Mouse (Mus musculus) hindbrain, embryonic 12.5 days (tissue): Measurements from ENCODE around the gene Maats1. TPM values are rescaled to one million over a fixed set of nuclear protein-coding genes. Genes with fewer than 3 reads are reported as not detected.

Experiments
- ATAC-seq: fragments of 200-750 bp; cut with Nextera tagmentation; 2 replicates; pipeline ENCODE4 v1.8.0; 2017; ENCODE audit warnings: moderate TSS enrichment; ENCODE audit not compliant: low FRiP score
- H3K27ac ChIP-seq: fragments of 300-500 bp; sonication (generic); 2 replicates; pipeline ENCODE4 v1.5.1; 2016; ENCODE audit warnings: mild to moderate bottlenecking
- H3K27me3 ChIP-seq: fragments of 300-500 bp; sonication (generic); 2 replicates; pipeline ENCODE4 v1.6.1; 2016; ENCODE audit warnings: mild to moderate bottlenecking
- H3K36me3 ChIP-seq: fragments of 300-500 bp; sonication (generic); 2 replicates; pipeline ENCODE4 v1.6.1; 2016; ENCODE audit warnings: mild to moderate bottlenecking
- H3K4me1 ChIP-seq: fragments of 300-500 bp; sonication (generic); 2 replicates; pipeline ENCODE4 v1.6.1; 2016
- H3K4me2 ChIP-seq: fragments of 300-500 bp; sonication (generic); replicated peaks from 2 replicates; pipeline ENCODE4 v1.6.1; 2016; ENCODE audit warnings: mild to moderate bottlenecking
- H3K4me3 ChIP-seq: fragments of 300-500 bp; sonication (generic); 2 replicates; pipeline ENCODE4 v1.5.1; 2016; ENCODE audit warnings: mild to moderate bottlenecking
- H3K9ac ChIP-seq: fragments of 300-500 bp; sonication (generic); 2 replicates; pipeline ENCODE4 v1.6.1; 2016; ENCODE audit warnings: mild to moderate bottlenecking, moderate library complexity
- H3K9me3 ChIP-seq: fragments of 300-500 bp; sonication (generic); replicated peaks from 2 replicates; pipeline ENCODE4 v1.6.1; 2016; ENCODE audit warnings: mild to moderate bottlenecking
- WGBS: fragments of 180-500 bp; shearing (Covaris S2); methylation state at CpG from one replicate; pipeline ENCODE4 v1.1.7; 2016; 5-methylcytosine and 5-hydroxymethylcytosine counted together
- polyA plus RNA-seq: library from polyadenylated mRNA; unstranded; fragments of >200 nt; fragmentation: Nextera tagmentation; extraction: Ambion mirVana; gene quantifications from 2 replicates; pipeline ENCODE4 v1.2.1, GENCODE M21; 2016

Gene Maats1
- polyA plus RNA-seq, 1 experiment from 2014 or later, result 1.2 TPM

GRCm38 (mm10) chr16:38283300-38283699 lies 58.6 kb downstream of the Maats1 start:
- WGBS, result 30% methylated on average over 3 of the region's 3 CpGs
- Histone ChIP-seq H3K9ac (no peak overlapping the region), H3K36me3 (no peaks in the 10 kb centered on the region), H3K9me3 (no peaks in the 10 kb centered on the region), H3K27me3 (no peaks in the 10 kb centered on the region), H3K27ac (peak overlapping the region; percentile 48), H3K4me2 (no peak overlapping the region), H3K4me3 (no peak overlapping the region), H3K4me1 (peaks cover 7% of the 10 kb centered on the region; the same call in 1 of the 2 replicates)
- peak; percentile 85 for ATAC-seq

GRCm38 (mm10) chr16:38282559-38283160 lies 59.3 kb downstream of the Maats1 start:
- Histone ChIP-seq H3K4me1 (peaks cover 7% of the 10 kb centered on the region; the same call in 1 of the 2 replicates), H3K4me3 (no peak overlapping the region), H3K27ac (0 out of 2 replicates have a peak overlapping the region, but pooled peaks have one; percentile 30), H3K9me3 (no peaks in the 10 kb centered on the region), H3K4me2 (no peak overlapping the region), H3K36me3 (no peaks in the 10 kb centered on the region), H3K9ac (no peak overlapping the region), H3K27me3 (no peaks in the 10 kb centered on the region)
- 82% methylated on average over 7 of the region's 7 CpGs for WGBS
- peak; percentile 66 for ATAC-seq

GRCm38 (mm10) chr16:38280951-38281350 lies 61.0 kb downstream of the Maats1 start:
- Histone ChIP-seq H3K4me3 (no peak overlapping the region), H3K27ac (no peak overlapping the region), H3K4me2 (no peak overlapping the region), H3K36me3 (no peaks in the 10 kb centered on the region), H3K27me3 (no peaks in the 10 kb centered on the region), H3K4me1 (peaks cover 7% of the 10 kb centered on the region; the same call in 1 of the 2 replicates), H3K9me3 (no peaks in the 10 kb centered on the region), H3K9ac (no peak overlapping the region)
- ATAC-seq, result no peak
- 79% methylated on average over 7 of the region's 7 CpGs for WGBS

GRCm38 (mm10) chr16:38279794-38280193 lies 62.1 kb downstream of the Maats1 start:
- no peak overlapping the region for H3K4me3 ChIP-seq
- H3K27ac ChIP-seq, result no peak overlapping the region
- ATAC-seq, result no peak
- H3K9me3 ChIP-seq, result no peaks in the 10 kb centered on the region
- peaks cover 7% of the 10 kb centered on the region; the same call in 1 of the 2 replicates for H3K4me1 ChIP-seq
- no peak overlapping the region for H3K4me2 ChIP-seq
- H3K9ac ChIP-seq, result no peak overlapping the region
- no peaks in the 10 kb centered on the region for H3K27me3 ChIP-seq
- 94% methylated on average over 5 of the region's 5 CpGs for WGBS
- no peaks in the 10 kb centered on the region for H3K36me3 ChIP-seq

GRCm38 (mm10) chr16:38274737-38275136 lies 67.2 kb downstream of the Maats1 start:
- Histone ChIP-seq H3K27me3 (no peaks in the 10 kb centered on the region), H3K27ac (no peak overlapping the region), H3K9ac (no peak overlapping the region), H3K4me2 (no peak overlapping the region), H3K4me3 (no peak overlapping the region), H3K36me3 (no peaks in the 10 kb centered on the region), H3K9me3 (no peaks in the 10 kb centered on the region), H3K4me1 (peaks cover 8% of the 10 kb centered on the region; the same call in 1 of the 2 replicates)
- WGBS, result 81% methylated on average over 2 of the region's 2 CpGs
- no peak for ATAC-seq

- no peaks in the 10 kb centered on the region for H3K9me3 ChIP-seq
- H3K27ac ChIP-seq, result no peak overlapping the region
- no peak overlapping the region for H3K9ac ChIP-seq
- H3K4me2 ChIP-seq, result no peak overlapping the region
- H3K27me3 ChIP-seq, result no peaks in the 10 kb centered on the region
- no peak overlapping the region for H3K4me3 ChIP-seq
- H3K4me1 ChIP-seq, result peaks cover 8% of the 10 kb centered on the region; the same call in 1 of the 2 replicates
- peak; percentile 52; the same call in 1 of the 2 replicates for ATAC-seq
- H3K36me3 ChIP-seq, result no peaks in the 10 kb centered on the region
- 49% methylated on average over 5 of the region's 5 CpGs for WGBS
These were observed 69.5 kb downstream of the Maats1 start for GRCm38 (mm10) chr16:38272483-38272882.

GRCm38 (mm10) chr16:38271601-38272000 lies 70.3 kb downstream of the Maats1 start:
- no peaks in the 10 kb centered on the region for H3K36me3 ChIP-seq
- peaks cover 8% of the 10 kb centered on the region; the same call in 1 of the 2 replicates for H3K4me1 ChIP-seq
- H3K9ac ChIP-seq, result no peak overlapping the region
- no peak overlapping the region for H3K4me2 ChIP-seq
- ATAC-seq, result no peak
- H3K4me3 ChIP-seq, result no peak overlapping the region
- no peak overlapping the region for H3K27ac ChIP-seq
- no peaks in the 10 kb centered on the region for H3K9me3 ChIP-seq
- H3K27me3 ChIP-seq, result no peaks in the 10 kb centered on the region
- WGBS, result 73% methylated on average over 3 of the region's 3 CpGs

- H3K4me2 ChIP-seq, result no peak overlapping the region
- no peaks in the 10 kb centered on the region for H3K4me1 ChIP-seq
- no peak overlapping the region for H3K27ac ChIP-seq
- no peak for ATAC-seq
- no peak overlapping the region for H3K4me3 ChIP-seq
- no peaks in the 10 kb centered on the region for H3K9me3 ChIP-seq
- 93% methylated on average over 9 of the region's 9 CpGs for WGBS
- H3K36me3 ChIP-seq, result no peaks in the 10 kb centered on the region
- no peak overlapping the region for H3K9ac ChIP-seq
- no peaks in the 10 kb centered on the region for H3K27me3 ChIP-seq
These were observed 86.0 kb downstream of the Maats1 start for GRCm38 (mm10) chr16:38255927-38256326.

- no peak overlapping the region for H3K27ac ChIP-seq
- WGBS, result 77% methylated on average over 4 of the region's 4 CpGs
- H3K4me2 ChIP-seq, result no peak overlapping the region
- no peaks in the 10 kb centered on the region for H3K36me3 ChIP-seq
- H3K4me1 ChIP-seq, result no peaks in the 10 kb centered on the region
- no peaks in the 10 kb centered on the region for H3K27me3 ChIP-seq
- no peak overlapping the region for H3K4me3 ChIP-seq
- no peak for ATAC-seq
- H3K9ac ChIP-seq, result no peak overlapping the region
- H3K9me3 ChIP-seq, result no peaks in the 10 kb centered on the region
These were observed 86.8 kb downstream of the Maats1 start for GRCm38 (mm10) chr16:38255107-38255506.

- H3K4me1 ChIP-seq, result no peaks in the 10 kb centered on the region
- no peak overlapping the region for H3K27ac ChIP-seq
- no peaks in the 10 kb centered on the region for H3K36me3 ChIP-seq
- 78% methylated on average over 14 of the region's 14 CpGs for WGBS
- H3K9me3 ChIP-seq, result no peaks in the 10 kb centered on the region
- no peak for ATAC-seq
- no peaks in the 10 kb centered on the region for H3K27me3 ChIP-seq
- no peak overlapping the region for H3K9ac ChIP-seq
- no peak overlapping the region for H3K4me3 ChIP-seq
- no peak overlapping the region for H3K4me2 ChIP-seq
These were observed 87.9 kb downstream of the Maats1 start for GRCm38 (mm10) chr16:38254001-38254400.

- Histone ChIP-seq H3K9ac (no peak overlapping the region), H3K4me1 (peaks cover 5% of the 10 kb centered on the region; the same call in 1 of the 2 replicates), H3K27me3 (no peaks in the 10 kb centered on the region), H3K36me3 (no peaks in the 10 kb centered on the region), H3K4me2 (no peak overlapping the region), H3K27ac (no peak overlapping the region), H3K9me3 (no peaks in the 10 kb centered on the region), H3K4me3 (no peak overlapping the region)
- ATAC-seq, result no peak
- WGBS, result 89% methylated on average over 6 of the region's 6 CpGs
These were observed 91.5 kb downstream of the Maats1 start for GRCm38 (mm10) chr16:38250467-38250866.

- no peak overlapping the region for H3K4me3 ChIP-seq
- ATAC-seq, result no peak
- H3K9ac ChIP-seq, result no peak overlapping the region
- H3K9me3 ChIP-seq, result no peaks in the 10 kb centered on the region
- 50% methylated on average over 13 of the region's 13 CpGs for WGBS
- H3K4me1 ChIP-seq, result peaks cover 5% of the 10 kb centered on the region; the same call in 1 of the 2 replicates
- H3K27ac ChIP-seq, result no peak overlapping the region
- 0 out of 2 replicates have a peak, but pooled peaks cover 3% of the 10 kb centered on the region for H3K36me3 ChIP-seq
- H3K27me3 ChIP-seq, result no peaks in the 10 kb centered on the region
- H3K4me2 ChIP-seq, result no peak overlapping the region
These were observed 93.5 kb downstream of the Maats1 start for GRCm38 (mm10) chr16:38248331-38248961.
